Mouse (Mus musculus): ENCODE measurements around the gene Osbpl10. TPM values are rescaled to one million over a fixed set of nuclear protein-coding genes. Genes with fewer than 3 reads are reported as not detected.
"Not testable (repeated sequence)": the region's sequence is repeated elsewhere in the genome, so short reads cannot be mapped to it uniquely, and the experiment has no call there.

Gene Osbpl10
- total RNA-seq, 4 experiments from 2014 or later: 19.5 to 29.8 (median 23.5) TPM

DNA sequence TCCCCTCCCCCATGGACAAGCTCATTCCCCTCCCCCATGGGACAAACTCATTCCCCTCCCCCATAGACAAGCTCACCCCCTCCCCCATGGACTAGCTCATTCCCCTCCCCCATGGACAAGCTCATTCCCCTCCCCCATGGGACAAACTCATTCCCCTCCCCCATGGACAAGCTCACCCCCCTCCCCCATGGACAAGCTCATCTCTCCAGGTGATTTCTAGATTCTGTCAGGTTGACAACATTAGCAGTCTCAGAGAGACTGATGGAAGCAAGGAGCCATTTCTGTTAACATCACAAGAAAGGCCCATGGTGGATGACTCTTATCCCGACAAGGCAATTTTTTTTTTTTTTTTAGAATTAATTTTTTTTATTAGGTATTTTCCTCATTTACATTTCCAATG is 52.7 kb downstream of the Osbpl10 start:
- DNase-seq (ENCODE audit: low spot score in 2 of 2): not testable (repeated sequence)

DNA sequence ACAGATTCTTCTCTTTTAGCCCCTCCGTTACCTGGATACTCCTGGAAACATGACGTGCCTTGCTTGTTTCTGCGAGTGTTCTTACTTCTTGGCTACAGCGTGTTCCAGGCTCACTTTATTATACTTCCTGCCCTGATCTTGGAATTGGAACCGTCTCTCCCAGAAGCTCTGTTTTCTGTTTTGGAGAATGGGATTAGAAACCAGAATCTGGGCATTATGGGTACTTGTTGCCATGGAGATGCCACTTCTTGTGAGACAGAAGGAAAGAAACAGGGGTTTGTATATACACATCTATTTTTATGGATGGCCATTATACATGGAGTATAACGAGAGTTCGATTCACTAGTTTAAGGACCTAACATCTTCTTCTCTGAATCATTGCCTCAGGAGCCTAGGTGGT is 54.4 kb downstream of the Osbpl10 start:
- DNase-seq (ENCODE audit: low spot score in 2 of 2): no peak

DNA sequence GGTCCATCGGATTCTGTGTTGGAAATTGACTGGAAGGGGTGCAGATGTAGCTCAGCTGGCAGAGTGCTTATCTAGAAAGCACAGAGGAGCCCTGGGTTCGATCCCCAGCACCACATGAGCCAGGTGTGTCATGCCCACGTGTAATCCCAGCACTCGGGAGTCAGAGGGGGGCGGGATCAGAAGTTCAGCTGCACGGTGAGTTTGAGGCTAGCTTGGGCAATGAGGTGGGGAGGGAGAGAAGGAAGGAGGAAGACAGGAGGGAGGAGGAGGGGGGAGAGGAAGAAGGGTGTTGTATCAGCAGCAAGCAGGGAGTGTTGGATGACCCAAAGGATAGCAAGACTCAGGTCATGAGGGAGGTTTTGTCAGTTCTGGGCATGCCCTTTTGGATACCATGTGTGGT is 55.9 kb downstream of the Osbpl10 start:
- no peak for DNase-seq (ENCODE audit: low spot score in 2 of 2)

DNA sequence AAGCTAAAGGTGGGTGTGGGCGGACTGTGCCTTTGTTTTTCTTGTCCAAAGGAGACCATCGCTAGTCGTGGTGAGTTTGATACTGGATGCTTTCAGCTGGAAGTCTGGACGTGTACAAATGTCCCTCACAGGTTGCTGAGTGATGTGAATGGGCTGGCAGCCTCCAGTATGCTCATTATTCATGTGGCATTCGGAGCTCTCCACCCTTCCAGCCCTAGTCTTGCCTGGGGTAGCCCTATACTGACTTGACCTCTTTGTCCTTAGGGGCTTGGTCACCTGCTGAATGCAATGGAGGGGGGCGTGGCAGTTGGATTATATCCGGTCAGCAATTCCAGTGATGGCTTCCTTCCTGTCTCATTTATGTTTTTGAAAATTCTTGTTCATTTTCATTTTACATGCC is 56.4 kb downstream of the Osbpl10 start:
- no peak for DNase-seq (ENCODE audit: low spot score in 2 of 2)

DNA sequence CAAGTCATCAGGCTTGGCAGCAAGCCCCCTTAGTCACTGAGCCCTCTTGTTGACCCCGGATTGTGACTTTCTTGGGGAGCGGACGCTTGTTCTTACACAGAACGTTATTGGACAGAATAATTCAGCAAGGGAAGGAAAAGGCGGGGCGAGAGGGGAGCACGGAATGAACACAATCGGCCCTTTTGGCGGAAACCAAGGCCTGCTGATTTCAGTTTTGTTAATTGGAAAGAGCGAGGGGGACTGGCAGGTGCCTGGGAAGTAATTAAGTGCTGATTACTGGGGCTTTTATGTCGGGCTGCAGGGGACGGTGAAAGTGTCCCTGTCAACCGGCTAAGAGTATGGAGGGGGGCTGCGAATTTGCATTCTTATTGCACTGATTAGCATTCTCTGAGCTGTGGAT is 59.8 kb downstream of the Osbpl10 start:
- DNase-seq (ENCODE audit: low spot score in 2 of 2): no peak

DNA sequence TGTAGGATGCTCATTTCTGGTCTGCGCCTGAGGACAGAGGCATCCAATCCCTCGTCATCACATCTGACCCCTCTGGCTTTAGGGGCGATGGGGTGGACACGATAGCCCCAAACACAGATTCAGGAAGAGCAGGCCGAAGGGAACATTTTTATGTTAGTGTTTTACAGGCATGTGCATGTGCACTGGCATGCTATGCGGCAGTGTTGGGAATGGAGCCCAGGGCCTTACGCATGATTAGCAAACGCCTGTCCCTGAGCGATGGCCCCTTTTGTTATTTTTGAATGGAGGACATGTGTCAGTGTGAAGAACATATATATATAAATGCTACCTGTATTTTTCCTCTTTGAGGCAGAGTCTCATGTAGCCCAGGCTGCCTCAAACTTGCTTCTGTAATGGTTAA is 60.3 kb downstream of the Osbpl10 start:
- DNase-seq (ENCODE audit: low spot score in 2 of 2): no peak

DNA sequence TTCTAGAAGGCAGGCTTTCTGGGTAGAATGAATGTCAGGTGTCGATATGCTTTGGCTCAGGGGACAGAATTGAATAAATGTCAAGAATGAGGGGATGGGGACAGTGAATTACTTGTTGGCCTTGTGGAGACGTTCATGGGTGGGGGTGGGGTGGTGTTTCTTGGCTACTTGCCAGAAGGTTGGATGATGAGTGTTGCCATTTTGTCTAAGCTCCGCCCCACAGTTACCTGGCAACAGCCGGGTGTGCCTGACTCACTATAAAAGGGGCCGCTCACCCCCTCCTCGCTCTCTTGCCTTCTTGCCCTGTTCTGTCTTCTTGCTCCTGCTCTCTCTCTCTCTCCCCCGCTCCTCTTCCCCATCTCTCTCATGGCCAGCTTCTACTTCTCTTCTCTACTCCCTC is 60.9 kb downstream of the Osbpl10 start:
- DNase-seq (ENCODE audit: low spot score in 2 of 2): no peak

DNA sequence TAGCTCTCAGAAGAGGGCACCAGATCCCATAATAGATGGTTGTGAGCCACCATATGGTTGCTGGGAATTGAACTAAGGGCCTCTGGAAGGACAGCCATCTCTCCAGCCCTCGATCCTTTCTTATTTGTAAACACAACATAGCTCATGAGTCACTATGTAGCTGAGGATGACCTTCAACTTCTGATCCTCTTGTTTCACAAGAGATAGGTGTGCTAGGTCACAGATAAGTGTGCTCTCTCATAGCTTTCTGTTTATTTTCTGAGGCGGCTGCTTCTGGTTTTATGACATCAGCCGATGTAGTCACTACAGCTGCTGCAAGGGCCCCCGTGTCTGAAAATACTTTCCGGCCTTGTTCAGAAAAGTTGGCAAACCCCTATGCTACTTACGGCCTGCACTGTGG is 64.2 kb downstream of the Osbpl10 start:
- DNase-seq (ENCODE audit: low spot score in 2 of 2): no peak

DNA sequence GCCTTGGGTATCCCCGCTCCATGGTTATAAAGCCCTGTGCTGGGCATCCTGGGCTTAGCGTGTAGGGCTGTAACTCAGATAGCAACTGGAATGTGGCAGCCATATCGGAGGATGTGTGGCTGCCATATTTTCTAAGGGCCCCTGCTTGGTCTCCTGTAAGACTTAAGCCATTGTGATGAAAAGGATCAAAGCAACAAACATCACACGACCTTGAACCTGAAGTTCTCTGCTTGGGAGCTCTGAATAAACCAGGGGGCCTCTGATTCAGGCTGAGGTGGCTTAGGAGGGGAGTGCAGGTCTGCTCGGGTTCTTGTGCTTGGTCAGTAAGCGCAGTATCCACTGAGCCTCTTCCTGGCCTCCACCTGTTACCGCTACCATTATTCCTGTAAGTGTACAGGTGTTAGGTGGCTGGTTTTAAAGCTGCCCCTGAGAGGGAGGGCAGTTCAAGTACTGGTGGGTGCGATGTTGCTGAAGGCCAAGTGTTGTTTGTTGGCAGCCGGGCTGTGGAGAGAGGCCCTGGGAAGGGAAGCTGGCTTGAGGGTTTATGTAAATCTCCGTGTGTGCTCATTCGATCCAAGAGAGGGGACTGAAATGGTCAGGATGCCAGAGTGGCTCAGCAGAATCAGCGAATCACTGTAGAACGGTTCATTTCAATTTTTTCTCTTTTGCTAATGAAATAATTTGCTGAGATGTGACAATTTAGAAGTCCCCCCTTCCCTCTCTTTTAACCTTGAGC is 64.8 kb downstream of the Osbpl10 start:
- no peak for DNase-seq (ENCODE audit: low spot score in 2 of 2)

DNA sequence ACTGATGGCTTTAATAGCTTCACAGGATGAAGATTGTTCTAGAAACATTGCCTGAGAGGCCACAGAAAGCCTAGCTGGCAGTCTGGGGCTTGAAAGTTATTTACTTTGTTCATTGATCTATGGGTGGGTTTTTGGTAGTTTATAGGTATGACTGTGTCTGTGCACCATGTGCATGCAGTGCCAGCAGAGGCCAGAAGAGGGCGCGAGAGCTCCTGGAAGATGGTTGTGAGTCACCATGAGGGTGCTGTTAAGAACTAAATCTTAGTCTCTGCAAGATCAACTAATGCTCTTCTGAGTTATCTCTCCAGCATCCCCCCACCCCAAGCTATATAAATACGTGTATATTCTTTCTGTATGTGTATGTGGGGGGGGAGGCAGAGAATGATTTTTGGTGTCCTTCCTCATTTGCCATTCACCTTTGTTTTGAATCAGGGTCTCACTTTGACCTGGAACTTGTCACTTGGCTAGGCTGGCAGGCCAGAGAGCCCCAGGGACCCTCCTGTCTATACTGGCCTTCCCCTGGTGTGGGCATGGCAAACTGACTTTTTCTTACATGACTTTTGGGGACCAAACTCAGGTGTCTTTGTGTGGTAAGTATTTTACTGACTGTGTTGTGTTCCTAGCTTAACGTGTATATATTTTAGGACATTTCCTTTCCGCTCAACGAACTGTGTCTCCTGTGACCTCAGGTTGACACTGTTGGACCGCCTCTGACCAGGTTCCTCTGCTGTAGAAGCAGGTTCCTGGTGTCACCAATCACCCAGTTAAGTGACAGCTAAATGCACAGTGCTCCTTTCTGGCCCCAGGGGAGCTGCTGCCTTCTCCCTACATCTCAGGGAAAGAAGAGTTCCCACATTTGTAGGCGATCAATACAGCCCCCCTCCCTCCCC is 65.8 kb downstream of the Osbpl10 start:
- no peak for DNase-seq (ENCODE audit: low spot score in 2 of 2)

DNA sequence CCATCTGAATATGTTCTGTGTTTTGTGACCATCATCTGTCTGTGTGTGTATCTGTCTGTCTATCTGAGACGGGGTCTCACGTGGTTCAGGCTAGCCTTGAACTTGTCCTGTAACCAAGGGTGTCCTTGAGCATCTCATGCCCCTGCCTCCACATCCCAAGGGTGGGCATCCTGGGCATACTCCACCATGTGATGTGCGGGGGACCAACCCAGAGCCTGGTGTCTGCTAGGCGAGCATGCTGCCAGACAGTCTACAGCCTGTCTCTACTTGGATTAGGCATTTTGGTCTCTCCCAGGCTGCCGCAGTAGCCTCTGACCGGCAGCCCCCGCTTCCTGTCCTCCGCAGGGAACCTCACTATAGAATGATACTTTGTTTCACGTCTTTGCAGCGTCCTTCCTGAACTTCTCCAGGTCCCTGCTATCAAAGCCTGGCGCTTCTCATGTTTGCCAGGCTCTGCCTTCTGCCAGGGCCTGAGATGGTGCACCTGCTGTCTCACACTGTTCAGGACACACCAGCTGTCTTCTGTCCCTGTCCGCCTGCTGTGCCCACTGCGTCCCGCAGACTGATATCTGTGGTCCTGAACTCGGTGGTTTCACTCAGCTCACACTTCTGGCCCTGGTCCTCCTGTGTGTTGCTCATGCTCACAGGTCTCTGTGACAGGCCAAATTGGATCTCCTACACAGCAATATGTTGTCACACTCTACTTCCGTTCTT is 66.9 kb downstream of the Osbpl10 start:
- no peak for DNase-seq (ENCODE audit: low spot score in 2 of 2)

DNA sequence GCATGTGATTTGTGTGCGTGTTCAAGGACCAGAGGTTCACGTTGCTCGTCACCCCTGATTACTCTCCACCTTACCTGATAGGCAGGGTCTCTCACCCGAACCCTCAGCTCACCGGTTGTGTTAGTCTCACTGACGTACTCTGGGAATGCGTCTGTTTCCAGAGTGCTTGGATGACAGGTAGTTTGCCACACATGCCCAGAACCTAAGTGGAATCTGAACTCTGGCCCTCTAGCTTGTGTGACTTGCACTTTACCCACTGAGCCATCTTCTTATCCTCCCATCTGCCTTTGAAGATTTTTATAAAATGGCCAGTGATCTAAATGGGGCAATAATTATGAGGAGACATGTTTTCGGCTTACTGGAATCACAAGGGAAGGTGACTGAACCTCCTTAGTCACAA is 68.3 kb downstream of the Osbpl10 start:
- no peak for DNase-seq (ENCODE audit: low spot score in 2 of 2)

DNA sequence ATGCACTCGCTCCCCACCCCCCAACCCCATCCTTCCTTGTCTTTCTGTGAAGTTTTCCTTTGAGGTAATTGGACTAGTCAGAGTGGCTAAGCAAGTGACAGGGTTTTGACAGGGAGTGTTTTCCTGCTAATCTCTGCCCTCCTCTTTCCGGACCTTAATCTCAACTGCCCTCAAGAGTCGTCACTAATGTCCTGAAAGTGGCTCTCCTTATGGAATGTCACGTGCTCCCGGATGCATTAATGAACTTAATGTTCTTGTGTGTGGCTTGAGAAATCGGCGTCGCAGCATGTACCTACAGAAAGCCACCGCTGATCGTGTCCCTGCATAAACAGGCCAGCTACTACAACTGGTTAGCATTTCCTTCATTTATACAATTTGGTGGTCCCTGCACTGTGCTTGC is 70.0 kb downstream of the Osbpl10 start:
- no peak for DNase-seq (ENCODE audit: low spot score in 2 of 2)

DNA sequence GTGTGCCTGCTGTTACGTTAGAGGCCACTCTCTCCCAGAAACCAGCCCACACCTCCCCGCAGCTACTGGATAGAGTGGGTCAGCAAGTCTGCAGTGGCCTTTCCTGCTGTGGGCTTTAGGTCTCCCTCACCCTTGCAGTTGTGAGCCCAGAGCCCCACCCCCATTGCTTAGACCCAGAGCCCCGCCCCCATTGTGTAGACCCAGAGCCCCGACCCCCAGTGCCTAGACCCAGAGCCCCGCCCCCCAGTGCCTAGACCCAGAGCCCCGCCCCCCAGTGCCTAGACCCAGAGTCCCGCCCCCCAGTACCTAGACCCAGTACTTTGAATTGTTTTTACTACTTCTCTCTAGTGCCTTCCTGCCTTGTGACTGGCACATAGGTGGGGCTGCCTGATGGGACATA is 70.5 kb downstream of the Osbpl10 start:
- DNase-seq (ENCODE audit: low spot score in 2 of 2): no peak

DNA sequence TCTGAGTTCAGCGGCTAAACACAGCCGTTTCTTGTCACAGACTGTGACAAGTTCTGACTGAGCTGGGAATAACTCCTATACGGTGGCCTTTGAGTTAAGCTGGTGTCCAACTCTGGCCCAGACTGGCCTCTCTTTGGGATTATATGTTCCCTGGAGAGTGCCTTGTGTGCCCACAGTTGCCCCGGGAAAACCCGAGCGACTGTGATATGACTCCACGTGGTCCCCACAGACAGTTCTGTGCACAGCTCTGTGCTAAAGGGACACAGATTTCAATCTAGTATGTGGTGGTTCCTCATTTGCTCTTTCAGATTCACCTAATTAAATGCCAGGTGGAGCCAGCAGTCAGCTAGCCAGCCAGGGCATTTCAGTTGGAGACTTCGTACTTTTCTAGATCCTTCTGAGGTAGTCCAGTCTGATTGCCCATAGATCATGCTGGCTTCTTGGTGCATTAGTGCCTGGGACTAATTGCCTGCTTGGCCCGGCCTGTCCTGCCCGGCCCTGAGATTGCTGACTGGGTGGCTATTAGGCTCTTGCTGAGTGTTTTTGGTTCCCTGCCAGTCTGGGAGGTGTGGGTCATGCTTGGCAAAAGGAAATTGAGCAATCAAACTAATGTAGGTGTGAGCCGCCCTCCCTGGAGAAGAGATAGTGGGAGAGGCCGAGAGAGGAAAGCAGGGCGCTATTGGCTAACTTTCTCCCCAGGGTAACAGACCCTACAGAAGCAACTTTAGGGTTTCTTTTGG is 71.8 kb downstream of the Osbpl10 start:
- no peak for DNase-seq (ENCODE audit: low spot score in 2 of 2)

DNA sequence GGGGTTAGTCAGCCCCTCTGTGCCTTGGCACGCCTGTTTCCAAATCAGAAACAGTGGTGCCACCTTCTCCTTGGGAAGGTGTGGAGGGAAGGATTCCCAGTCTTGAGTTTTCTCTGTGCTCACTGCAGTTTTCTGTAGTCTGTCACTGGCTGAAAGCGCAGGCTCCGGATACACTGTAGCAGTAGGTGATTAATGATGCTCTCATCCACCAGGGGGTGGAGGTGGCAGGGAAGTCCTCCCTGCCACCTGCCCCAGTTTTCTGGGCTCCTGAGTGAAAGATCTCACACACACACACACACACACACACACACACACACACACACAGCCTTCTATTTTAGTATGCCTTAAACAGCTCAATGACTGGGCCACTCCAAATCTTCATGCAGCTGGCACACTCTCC is 73.6 kb downstream of the Osbpl10 start:
- no peak for DNase-seq (ENCODE audit: low spot score in 2 of 2)

DNA sequence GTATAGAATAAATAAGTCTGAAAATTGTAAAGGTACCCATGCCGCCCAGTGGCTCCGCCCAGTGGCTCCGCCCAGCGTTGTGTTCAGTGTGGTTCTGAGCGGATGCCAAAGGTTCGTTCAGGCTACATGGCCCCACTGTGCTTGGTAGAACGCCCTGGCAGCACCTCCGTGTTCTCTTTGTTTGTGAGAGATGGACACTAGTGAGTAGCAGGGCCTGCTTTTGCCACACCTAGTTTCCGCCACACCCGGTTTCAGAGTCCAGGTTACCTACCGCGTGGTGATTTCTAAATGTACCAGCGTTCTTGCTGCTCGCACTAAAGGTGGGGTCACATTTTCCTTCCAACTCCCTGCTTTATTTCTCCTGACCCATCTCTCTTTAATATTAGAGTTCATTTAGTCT is 75.4 kb downstream of the Osbpl10 start:
- no peak for DNase-seq (ENCODE audit: low spot score in 2 of 2)

DNA sequence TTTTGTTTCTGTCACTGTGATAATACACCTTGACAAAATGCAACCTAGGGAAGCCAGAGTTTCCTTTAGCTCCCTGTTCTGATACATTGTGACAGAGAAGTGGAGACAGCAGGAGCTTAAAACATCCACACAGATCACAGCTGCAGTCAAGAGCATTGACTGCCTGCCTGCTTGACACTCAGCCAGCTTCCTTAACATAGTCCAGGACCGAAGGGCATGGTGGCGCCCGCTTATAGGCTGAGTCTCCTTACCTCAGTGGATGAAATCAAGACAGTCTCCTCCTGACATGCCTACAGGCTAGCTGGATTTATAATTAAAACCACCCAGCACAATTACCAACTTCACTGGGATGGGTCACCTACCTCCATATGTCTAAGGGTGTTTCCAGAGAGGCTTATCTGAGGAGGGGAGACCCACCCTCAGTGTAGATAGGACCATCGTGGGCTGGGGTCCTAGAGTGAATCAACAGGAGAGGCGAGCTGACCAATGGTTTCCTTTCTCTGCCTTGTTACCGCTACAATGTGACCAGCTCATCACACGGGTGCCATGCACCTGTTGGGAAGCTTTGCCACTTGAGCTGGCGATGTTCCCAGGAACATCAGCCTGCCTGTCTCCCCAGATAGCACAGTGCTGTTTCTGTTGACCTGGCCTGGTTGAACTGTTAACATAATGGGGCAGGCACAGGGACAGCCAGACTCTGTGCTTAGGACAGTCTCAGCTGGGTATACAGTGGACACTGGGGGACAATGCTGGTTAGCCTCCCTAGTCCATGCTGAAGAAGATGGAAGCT is 76.9 kb downstream of the Osbpl10 start:
- DNase-seq (ENCODE audit: low spot score in 2 of 2): no peak

DNA sequence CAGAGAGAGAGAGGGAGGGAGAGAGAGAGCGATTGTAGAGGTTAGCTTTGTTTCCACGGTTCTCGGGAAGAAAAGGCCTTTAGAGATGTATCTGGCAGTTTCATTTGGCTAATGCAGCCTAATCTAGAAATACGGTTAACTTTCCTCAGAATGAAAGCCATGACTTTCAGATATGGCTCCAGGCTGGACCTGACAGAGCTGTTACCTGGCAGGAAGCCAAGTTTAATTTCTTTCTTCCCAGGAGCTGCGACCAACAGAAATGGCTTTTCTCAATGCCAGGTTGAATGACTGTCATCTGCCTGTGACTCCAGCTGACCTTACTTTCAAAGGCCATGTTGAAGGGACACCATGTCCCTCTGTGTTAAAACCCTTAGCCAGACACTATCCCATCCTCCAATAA is 80.4 kb downstream of the Osbpl10 start:
- DNase-seq (ENCODE audit: low spot score in 2 of 2): no peak

DNA sequence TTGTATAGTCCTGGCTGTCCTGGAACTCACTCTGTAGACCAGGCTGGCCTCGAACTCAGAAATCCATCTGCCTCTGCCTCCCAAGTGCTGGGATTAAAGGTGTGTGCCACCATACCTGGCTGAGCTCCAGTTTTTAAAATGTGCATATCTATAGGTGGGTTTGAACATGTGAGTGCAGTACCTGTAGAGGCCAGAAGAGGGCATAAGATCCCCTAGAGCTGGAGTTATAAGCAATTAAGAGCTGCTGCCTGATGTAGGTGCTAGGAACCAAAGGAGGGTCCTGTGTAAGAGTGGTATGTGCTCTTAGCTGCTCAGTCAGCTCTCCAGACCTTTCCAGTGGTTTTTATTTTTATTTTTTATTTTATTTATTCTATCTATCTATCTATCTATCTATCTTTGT is 86.5 kb downstream of the Osbpl10 start:
- DNase-seq (ENCODE audit: low spot score in 2 of 2): no peak

DNA sequence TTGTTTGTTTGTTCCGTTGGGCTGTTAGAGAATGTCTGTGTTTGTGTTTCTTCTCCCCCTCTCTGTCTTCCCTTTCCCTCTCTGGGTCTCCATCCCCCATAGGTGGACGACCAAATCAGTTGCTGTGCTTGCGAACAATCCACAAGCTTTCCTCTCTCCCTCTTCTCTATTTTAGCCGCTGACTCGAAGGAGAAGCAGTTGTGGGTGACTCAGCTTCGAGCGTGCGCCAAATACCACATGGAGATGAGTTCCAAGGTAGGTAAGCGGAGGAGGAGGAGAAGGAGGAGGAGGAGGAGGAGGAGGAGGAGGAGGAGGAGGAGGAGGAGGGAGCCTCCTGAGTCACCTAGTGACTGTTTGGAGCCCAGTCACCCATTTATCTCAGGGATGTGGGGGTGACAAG is 88.7 kb downstream of the Osbpl10 start:
- peak; percentile 30 to 47 for DNase-seq (ENCODE audit: low spot score in 2 of 2)
